Mouse (Mus musculus): ENCODE measurements at regions not wholly inside any gene's neighbourhood (a gene's known extent, or its start where the extent isn't known, plus 50 kb on each side); places are given as distances from the start of the nearest gene placed in this dataset.

GRCm38 (mm10) chr1:23268062-23268461, 129.5 kb downstream of the Ogfrl1 start:
- no peak for TF ChIP-seq CTCF (IDR thresholded peaks at IDR 0.05; ENCODE audit: low read depth, low read length)
- TF ChIP-seq POLR2A (IDR thresholded peaks at IDR 0.05; ENCODE audit: borderline replicate concordance, low read depth, low read length), result no peak

Data from bone marrow macrophage, adult 2 months (primary cell).